Mouse (Mus musculus) gonadal fat pad, adult 2 months (tissue): ENCODE measurements around the gene Hist1h2ac. TPM values are rescaled to one million over a fixed set of nuclear protein-coding genes. Genes with fewer than 3 reads are reported as not detected.

ENCODE experiments used
- polyA plus RNA-seq: library from polyadenylated mRNA; depleted of rRNA; stranded (reverse); fragments of >200 nt; gene quantifications from 2 replicates; pipeline ENCODE4 v1.2.3, GENCODE M21; 2012; rRNA removed

Gene Hist1h2ac
- polyA plus RNA-seq, 1 experiment = 0.32 TPM

Other genes starting within 250 kb of the Hist1h2ac start
- 0.09 TPM in 1 of 2 replicates, not detected in the other for gene Btn1a1, start 218.0 kb downstream of the Hist1h2ac start, polyA plus RNA-seq
- 0.09 TPM in 1 of 2 replicates, not detected in the other for gene Btn2a2, start 195.1 kb downstream of the Hist1h2ac start, polyA plus RNA-seq
- 50.9 and 92.4 TPM in 2 replicates for gene Hist1h4h, start 152.9 kb downstream of the Hist1h2ac start, polyA plus RNA-seq
- 20.4 and 27.6 TPM in 2 replicates for gene Hist1h2af, start 150.0 kb downstream of the Hist1h2ac start, polyA plus RNA-seq
- 1.5 and 2.8 TPM in 2 replicates for gene Hist1h3g, start 148.5 kb downstream of the Hist1h2ac start, polyA plus RNA-seq
- gene Hist1h2bh, start 140.6 kb downstream of the Hist1h2ac start, polyA plus RNA-seq = 0.61 and 0.81 TPM in 2 replicates
- gene Hist1h3f, start 139.9 kb downstream of the Hist1h2ac start, polyA plus RNA-seq = 1.9 and 2.1 TPM in 2 replicates
- 3.9 and 8.5 TPM in 2 replicates for gene Hist1h4f, start 132.3 kb downstream of the Hist1h2ac start, polyA plus RNA-seq
- gene Hist1h1d, start 130.7 kb downstream of the Hist1h2ac start, polyA plus RNA-seq = 0.19 and 0.24 TPM in 2 replicates
- gene Hist1h3e, start 121.6 kb downstream of the Hist1h2ac start, polyA plus RNA-seq = 11.9 and 13.2 TPM in 2 replicates
- 0.49 and 1.3 TPM in 2 replicates for gene Hist1h2ae, start 112.7 kb downstream of the Hist1h2ac start, polyA plus RNA-seq
- gene Hist1h2bg, start 112.6 kb downstream of the Hist1h2ac start, polyA plus RNA-seq = 18.7 and 22.4 TPM in 2 replicates
- gene Hist1h2bf, start 109.8 kb downstream of the Hist1h2ac start, polyA plus RNA-seq = 2.0 and 2.9 TPM in 2 replicates
- gene Hist1h2ad, start 109.6 kb downstream of the Hist1h2ac start, polyA plus RNA-seq = 1.3 and 2.0 TPM in 2 replicates
- gene Hist1h3d, start 108.2 kb downstream of the Hist1h2ac start, polyA plus RNA-seq = 3.8 and 4.1 TPM in 2 replicates
- 6.9 and 9.6 TPM in 2 replicates for gene Hist1h4d, start 102.3 kb downstream of the Hist1h2ac start, polyA plus RNA-seq
- 5.4 and 9.0 TPM in 2 replicates for gene Hist1h2be, start 62.8 kb downstream of the Hist1h2ac start, polyA plus RNA-seq
- 3.1 and 3.9 TPM in 2 replicates for gene Hist1h1e, start 61.4 kb downstream of the Hist1h2ac start, polyA plus RNA-seq
- 245 and 281 TPM in 2 replicates for gene Hist1h2bc, start 251 bp upstream of the Hist1h2ac start, polyA plus RNA-seq
- not detected in 2 replicates for gene Hist1h1t, start 11.9 kb upstream of the Hist1h2ac start, polyA plus RNA-seq
- gene Hist1h4c, start 14.5 kb upstream of the Hist1h2ac start, polyA plus RNA-seq = 3.9 and 6.4 TPM in 2 replicates
- 21.7 and 43.9 TPM in 2 replicates for gene Hfe, start 26.9 kb upstream of the Hist1h2ac start, polyA plus RNA-seq
- 70.6 and 72.3 TPM in 2 replicates for gene Hist1h1c, start 54.9 kb upstream of the Hist1h2ac start, polyA plus RNA-seq
- gene Hist1h3c, start 61.7 kb upstream of the Hist1h2ac start, polyA plus RNA-seq = 2.4 and 3.3 TPM in 2 replicates
- 2.2 and 5.9 TPM in 2 replicates for gene Hist1h2bb, start 62.8 kb upstream of the Hist1h2ac start, polyA plus RNA-seq
- gene Hist1h2ab, start 67.2 kb upstream of the Hist1h2ac start, polyA plus RNA-seq = 0.61 and 2.9 TPM in 2 replicates
- gene Hist1h3b, start 68.3 kb upstream of the Hist1h2ac start, polyA plus RNA-seq = 1.4 and 3.1 TPM in 2 replicates
- 0.82 and 3.9 TPM in 2 replicates for gene Hist1h4b, start 73.1 kb upstream of the Hist1h2ac start, polyA plus RNA-seq
- 5.8 and 9.3 TPM in 2 replicates for gene Hist1h4a, start 77.3 kb upstream of the Hist1h2ac start, polyA plus RNA-seq
- 2.8 and 4.3 TPM in 2 replicates for gene Hist1h3a, start 78.4 kb upstream of the Hist1h2ac start, polyA plus RNA-seq
- gene Hist1h1a, start 79.7 kb upstream of the Hist1h2ac start, polyA plus RNA-seq = not detected in 2 replicates
- gene Trim38, start 86.0 kb upstream of the Hist1h2ac start, polyA plus RNA-seq = 0.10 and 0.16 TPM in 2 replicates
- 0.04 TPM in 1 of 2 replicates, not detected in the other for gene Slc17a2, start 123.0 kb upstream of the Hist1h2ac start, polyA plus RNA-seq
- 0.06 TPM in 1 of 2 replicates, not detected in the other for gene Slc17a3, start 155.5 kb upstream of the Hist1h2ac start, polyA plus RNA-seq
- 0.05 TPM in 1 of 2 replicates, not detected in the other for gene Slc17a1, start 183.8 kb upstream of the Hist1h2ac start, polyA plus RNA-seq
- gene Slc17a4, start 231.1 kb upstream of the Hist1h2ac start, polyA plus RNA-seq = 0.08 and 0.10 TPM in 2 replicates